Mouse (Mus musculus) retina, postnatal 1 day (tissue): ENCODE measurements at regions not wholly inside any gene's neighbourhood (a gene's known extent, or its start where the extent isn't known, plus 50 kb on each side); places are given as distances from the start of the nearest gene placed in this dataset.
A peak's percentile ranks its signal among the peaks of the same experiment; 100 is the strongest.

ENCODE experiments used
- DNase-seq: peaks from one replicate; pipeline ENCODE4 v3.0.0-alpha.2; 2012

DNA sequence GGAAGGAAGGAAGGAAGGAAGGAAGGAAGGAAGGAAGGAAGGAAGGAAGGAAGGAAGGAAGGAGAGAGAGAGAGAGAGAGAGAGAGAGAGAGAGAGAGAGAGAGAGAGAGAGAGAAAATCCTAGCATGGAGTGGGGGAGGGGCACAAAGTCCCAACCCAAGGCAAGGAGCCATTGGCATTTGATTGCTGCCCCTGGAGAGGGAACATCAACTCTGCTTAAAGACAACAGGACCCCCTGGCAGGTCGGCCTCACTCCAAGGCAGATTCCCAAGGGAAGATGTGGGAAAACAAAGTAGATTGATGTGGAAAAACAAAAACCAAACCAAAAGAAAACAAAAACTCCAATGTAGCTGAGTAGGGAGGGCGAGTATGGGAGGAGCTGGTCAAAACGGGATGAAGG, 49.9 kb upstream of the Fzd10 start:
- no peak for DNase-seq

DNA sequence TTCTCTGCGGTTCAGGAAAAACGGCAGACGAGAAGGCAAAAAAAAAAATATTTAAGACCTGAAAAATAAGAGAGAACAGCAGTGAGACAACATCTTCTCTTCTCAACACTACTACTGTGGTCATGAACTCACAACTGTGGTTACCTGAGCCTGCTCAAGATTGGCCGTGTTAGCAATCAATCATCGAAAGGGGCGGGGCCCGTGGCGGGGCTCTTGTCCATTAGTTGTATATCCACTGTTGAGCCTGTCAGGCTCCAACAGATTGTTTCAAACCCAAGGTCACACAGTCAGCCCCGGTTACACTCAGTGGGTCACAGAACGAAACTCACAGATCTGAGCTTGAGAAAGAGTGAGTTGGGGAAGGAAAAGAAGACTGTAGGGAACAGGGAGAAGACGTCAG, 50.8 kb upstream of the Fzd10 start:
- no peak for DNase-seq

DNA sequence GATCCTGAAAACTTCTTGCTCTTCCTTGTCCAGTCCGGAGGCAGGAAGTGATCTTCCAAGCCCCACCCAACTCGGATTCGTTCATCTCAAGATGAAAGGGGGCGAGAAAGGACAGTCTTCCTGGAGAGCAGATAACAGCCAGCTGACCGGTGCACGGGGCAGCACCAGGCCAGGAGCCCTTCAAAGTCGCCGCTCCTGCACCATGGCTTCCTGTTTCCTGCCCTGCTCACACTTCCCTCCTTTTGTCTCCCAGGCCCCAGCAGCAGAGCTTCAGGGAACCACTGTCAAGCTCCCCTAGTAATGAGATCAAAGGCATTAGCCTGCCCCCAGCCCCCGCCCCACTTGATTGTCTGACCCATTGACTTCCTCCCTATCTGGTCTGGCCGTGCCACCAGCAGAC, 58.6 kb upstream of the Fzd10 start:
- DNase-seq, result no peak

DNA sequence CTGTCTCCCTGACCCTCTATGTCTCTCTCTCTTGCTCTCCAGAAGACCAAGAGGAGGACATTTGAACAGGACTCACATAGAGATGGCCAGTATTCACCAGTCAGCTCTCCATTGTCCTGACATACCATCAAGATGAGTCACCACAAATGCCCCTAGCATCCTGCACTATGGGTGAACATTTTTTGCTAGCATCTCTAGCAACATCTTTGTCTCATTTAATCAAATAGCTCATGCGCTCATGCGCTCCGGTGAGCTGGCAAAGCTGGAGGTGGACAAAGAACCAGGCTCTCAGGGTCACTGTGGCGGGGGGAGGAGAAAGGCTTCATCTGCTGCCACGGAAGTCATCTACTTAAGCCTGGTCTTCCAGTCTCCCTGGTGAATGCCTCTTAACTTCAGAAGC, 62.0 kb upstream of the Fzd10 start:
- DNase-seq, result peak; percentile 66

DNA sequence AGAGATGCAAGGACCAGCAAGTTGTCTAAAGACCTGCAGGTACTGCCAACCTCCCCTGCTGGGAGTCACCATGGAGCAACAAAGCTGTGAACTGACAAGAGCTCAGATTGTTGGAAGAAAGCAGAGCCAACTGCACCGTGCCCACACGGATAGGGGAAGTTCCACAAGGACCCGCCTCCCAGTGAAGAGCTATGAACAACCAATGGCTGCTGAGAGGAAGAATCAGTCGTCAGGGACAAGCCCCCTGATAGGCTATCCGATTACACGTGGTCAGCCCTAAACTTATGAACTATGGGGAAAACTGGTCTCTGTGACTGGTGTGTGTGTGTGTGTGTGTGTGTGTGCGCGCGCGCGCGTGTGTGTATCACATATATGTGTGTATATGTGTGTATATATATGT, 63.4 kb upstream of the Fzd10 start:
- peak; percentile 48 for DNase-seq

DNA sequence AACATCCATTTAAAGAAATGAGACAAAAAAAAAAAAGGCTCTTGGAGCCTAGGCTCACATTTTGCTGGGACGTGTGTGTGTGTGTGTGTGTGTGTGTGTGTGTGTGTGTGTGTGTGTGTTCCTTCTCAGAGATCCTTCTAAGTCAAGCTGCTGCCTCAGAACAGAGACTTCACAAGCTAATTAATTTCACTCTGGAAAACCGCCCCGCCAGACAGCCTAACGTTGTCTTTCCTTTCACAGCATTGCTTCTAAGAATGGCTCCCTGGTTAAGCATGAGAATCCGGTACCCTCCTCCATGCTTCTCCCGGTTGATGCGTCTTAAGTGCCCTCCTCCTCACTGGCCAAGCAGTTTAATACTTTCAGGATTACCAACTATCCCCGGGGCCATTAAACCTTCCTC, 64.3 kb upstream of the Fzd10 start:
- DNase-seq, result peak; percentile 46

DNA sequence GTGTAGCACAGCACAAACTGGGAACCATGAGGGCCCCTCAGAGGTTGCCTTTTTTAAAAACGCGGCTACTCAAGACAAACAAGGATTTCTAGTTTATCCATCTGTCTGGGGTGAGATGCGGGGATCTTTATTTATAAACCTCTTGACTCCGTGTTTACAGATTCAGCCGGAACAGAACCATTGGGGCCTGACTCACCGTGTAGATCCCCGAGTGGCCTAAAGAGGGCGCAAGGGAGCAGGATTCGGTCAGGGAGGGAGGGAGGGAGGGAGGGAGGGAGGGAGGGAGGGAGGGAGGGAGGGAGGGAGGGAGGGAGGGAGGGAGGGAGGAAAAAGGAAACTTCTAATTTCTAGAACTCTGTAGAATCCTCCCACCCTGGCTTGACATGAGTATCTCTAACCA, 73.4 kb upstream of the Fzd10 start:
- DNase-seq, result no peak

DNA sequence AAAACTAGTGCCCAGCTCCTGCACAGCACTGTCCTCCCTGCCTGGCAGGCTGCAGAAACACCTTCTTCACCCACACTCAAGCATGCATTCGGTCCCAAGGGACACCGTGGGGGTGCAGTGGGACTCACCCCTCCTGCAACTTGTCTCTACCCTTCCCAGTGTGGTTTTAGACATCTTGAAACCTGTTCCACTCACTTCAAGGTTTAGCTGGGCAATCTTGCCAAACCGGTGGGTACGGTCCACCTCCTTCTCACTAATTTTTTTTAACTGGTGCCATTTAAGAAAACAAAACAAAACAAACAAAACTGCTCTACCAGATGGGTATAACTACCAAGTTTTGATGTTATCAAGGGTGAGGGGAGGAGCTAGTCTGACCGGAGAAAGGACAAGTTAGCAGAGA, 74.2 kb upstream of the Fzd10 start:
- no peak for DNase-seq

DNA sequence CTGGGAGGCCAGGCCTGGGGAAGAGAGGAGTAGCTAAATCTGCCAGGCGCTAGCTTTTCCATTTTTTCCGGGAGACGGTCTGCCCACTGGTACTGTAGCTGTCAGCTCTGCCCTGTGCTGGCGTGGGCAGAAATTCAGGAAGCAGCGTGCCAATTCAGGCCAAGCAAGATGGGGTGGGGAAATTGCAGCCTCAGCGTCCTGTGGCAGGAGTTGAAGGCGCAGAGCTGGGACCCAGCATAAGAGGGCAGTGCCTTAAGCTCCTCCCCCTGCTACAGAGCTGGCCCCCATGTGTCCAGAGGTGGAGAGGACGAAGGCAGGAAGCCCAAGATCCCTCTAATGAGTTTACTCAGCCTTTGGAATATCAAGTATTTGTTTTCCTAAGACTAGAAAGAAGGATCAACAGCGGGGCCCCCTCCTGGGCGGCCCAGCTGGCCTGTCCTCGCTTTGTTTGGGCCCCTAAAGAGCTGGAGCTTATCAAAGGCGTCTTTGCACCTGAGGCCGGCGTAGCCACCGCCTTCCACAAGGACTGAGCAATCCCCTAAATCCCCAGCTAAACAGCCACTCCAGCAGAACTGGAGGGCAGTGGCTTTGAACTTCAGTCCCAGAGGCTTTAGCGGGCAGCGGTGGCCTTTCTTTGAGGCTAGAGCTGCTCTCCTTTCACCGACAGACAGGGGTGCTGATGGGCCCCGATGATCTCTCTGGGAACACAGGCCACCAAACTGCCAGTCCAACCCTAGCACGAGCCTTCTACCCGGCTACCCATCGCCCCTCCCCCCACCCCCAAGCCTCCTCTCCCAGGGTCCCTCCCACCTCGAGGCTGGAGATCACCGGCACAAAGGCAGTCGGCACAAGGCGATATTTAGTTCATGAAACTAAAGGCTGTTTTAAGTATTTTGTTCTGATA, 76.0 kb upstream of the Fzd10 start:
- peak; percentile 43 for DNase-seq

DNA sequence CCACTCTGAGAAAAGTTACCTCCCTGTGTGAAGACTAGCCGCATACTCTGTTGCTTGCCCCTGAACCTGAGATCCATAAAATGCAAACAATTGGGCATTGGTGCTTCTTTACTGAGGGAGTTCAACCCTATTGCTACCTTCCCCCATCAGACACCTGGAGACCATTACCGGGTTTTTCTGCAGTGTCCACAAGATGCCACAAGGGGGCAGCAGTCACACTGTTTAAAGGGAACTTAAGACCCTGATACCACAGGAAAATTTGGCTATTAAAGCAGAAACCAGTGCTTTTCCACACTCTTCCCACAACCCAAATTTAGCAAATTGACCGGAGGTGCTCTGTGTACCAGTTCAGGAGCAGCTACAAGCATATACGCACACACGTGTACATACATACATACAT, 78.0 kb upstream of the Fzd10 start:
- DNase-seq, result peak; percentile 81

DNA sequence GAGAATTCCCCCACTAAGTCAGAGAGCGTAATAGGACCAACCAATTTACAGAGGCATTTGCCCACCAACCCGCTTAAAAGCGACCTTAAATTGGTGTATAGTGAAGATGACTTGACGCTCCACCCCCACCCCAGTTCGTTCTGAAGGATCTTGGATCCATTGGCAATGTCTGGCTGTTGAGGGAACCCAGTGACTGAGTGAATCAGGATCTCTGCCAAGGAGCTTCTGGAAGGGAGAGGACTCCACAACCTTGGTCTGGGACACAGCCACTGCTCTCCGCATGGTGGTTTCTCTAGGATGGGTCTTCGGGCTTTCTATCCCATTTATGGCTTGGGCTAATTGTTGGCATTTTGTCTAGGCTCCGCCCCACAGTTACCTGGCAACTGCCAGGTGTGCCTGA, 83.3 kb upstream of the Fzd10 start:
- no peak for DNase-seq

DNA sequence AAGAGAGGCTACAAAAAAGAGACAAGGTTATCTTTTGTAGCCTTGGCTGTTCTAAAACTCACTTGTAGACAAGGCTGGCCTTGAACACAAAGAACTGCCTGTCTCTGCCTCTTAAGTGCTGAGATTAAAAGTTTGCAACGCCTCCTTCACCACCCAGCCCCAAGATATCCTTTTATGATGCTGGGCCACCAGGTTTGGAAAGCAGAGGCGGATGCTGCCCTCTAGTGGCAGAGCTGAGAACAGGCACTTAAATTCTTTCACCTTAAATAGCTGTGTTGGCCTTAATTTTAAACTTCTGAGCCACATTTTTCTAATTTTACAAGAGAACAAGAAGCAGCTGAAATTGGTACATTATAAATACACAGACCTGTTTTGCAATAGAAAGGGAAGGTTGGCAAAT, 82.5 kb upstream of the Tmem132d start:
- DNase-seq, result peak; percentile 62

DNA sequence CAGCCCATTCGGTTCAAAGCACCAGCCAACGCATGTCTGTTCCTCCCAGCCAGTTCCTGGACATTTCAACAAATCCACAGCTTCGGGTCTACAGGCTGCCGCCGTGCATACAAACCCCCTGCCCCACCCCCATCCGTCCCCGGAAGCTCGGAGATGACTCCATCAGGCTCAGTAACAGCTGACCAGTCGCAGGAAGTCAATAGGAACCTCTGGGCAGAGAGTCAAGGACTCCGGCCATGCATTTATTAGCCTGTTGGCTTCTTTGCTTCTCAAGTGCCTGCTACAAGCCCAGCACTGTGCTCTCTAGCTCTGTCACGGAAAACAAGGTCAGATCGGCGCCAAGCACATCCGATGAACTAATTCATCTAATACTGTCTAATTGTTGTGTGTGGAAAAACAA, 80.4 kb upstream of the Tmem132d start:
- DNase-seq, result no peak

DNA sequence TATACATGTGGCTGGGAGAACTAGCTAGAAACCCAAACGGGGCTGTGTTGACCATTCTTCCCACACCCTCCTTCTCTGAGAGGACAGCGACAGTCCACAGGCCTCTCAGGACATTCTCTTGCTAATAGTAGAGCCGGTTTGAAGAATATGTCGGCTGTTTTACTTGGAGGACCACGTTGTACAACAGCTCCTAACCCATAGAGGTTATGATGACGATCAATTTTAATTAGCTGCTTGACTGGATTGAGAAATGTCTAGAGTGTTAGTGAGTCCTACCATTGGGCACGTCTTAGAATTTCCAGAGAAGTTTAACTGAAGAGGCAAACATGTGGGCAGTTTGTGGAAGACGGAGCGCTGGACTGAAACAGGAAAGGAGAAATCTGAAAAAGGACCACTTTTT, 79.7 kb upstream of the Tmem132d start:
- no peak for DNase-seq

DNA sequence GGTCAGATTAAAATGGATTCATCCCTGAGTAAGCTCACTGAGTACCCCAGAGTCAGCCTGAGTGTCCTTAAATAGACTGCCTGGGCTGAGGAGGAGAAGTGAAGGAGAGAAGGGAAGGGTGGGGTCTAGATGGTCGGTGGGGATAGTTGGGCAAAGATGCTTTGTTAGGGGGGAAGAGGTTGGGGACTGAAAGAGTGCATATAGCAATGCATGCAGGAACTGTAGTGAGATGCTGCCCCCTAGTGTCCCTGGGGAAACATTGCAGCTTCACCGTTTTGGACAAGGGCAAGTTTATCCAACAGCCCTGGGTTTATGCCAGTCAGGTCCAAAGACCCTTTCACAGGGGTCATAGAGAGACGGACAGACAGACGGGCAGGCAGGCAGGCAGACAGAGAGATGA, 71.6 kb upstream of the Tmem132d start:
- DNase-seq, result peak; percentile 76

DNA sequence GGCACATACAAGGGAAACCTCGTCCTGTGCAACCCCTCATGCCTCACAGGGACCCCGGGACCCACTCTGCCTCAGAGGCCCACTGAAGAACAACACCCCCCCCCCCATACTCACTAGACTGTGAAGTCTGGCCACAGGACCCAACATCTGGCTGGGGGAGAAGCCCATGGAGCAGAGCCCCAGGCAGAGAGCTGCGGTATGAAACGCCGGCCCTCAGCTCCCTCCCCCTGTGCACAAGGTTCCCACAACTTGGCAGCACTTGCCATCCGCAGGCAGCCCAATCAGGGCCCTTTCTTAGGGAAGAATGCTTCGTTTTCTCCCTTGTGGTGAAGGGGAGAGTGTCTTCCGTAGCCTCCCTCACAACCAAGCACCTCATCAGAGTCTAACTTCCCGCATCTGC, 66.6 kb upstream of the Tmem132d start:
- no peak for DNase-seq

DNA sequence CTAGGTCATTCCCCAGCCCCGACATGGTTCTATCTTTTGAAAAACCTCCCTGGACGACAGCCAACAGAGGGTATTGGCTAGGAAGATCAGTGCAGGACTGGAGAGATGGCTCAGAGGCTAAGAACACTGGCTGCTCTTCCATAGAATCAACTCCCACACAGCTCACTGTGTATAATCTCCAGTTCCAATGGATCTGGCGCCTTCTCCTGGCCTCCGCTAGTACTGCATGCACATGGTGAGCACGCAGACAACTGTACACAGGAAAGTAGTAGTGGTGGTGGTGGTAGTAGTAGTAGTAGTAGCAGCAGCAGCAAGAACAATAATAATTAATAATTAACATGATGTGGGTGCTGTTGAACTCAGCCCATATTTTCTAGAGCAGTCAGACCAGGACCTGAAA, 66.2 kb upstream of the Tmem132d start:
- peak; percentile 55 for DNase-seq

DNA sequence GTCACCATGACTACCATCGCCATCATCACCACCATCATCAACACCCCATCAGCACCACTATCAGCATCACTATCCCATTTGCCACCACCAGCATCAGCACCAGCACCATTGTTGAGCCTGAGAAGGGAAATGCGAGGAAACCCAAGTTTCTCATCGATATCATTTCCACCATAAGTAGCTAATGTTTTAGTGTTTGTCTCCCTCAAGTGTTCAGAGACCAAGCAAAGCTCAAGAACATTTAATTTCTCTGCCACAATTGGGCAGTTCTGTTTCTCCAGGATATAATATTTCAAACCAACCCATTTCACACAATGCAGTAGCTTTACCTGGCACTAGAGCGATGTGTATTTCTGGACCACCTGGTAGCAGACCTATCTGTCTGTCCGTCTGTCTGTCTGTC, 59.7 kb upstream of the Tmem132d start:
- no peak for DNase-seq

DNA sequence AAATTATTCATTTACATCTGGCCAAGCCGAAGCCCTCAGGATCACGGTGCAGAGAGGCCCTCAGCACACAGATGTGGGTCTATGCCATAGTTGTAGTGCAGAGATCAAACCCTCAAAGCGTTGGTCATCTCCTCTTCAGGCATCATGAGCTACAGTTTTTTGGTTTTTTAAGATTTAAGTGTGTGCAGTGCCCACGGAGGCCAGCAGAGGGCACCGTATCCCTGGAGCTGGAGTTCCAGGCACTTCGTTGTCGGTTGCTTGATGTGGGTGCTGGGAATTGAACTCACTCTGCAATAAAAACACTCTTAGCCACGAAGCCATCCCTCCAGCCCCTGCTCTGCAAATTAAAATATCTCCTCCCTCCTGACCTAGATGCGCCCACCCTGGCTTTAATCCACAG, 58.3 kb upstream of the Tmem132d start:
- DNase-seq, result peak; percentile 48

DNA sequence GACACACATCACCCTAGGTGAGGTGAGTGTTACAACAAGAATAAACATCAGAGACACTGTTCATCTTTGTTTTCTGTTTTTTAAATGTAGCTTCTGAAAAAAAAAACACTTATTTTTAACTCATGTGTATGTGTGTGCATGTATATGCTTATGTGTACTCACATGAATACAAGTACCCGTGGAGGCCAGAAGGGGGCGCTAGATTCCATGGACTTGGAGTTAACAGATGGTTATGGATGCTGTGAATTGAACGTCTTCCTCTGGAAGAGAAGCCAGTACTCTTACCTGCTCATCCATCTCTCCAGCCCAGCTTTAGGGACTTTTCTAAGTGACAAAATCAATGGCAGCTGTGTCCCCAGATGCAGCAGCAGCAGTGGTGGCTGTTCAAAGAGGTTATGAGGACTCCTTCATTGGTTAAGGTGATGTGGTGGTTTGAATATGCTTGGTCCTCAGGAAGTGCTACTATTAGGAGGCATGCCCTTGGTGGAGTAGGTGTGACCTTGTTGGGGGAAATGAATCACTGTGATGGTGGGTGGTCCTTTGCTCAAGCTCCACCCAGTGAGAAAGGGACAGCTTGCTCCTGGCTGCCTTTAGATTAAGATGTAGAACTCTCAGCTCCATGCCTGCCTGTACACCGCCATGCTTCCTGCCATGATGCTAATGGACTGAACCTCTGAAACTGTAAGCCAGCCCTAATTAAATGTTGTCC, 56.1 kb upstream of the Tmem132d start:
- no peak for DNase-seq

DNA sequence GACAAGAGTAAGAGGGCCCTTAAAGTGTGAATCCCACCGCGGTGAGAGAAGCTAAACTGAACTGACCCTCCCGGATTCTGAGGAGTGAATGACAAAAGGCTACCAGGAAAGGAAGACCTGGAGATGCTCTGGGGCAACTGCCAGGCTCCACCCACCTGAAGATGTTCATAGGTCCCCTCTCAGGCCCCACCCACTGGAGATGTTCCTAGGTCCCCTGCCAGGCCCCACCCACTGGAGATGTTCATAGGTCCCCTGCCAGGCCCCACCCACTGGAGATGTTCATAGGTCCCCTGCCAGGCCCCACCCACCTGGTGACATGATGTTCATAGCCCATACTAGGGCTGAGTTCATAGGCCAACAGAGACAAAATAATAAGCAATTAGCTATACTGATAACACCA, 54.5 kb upstream of the Tmem132d start:
- DNase-seq, result no peak

DNA sequence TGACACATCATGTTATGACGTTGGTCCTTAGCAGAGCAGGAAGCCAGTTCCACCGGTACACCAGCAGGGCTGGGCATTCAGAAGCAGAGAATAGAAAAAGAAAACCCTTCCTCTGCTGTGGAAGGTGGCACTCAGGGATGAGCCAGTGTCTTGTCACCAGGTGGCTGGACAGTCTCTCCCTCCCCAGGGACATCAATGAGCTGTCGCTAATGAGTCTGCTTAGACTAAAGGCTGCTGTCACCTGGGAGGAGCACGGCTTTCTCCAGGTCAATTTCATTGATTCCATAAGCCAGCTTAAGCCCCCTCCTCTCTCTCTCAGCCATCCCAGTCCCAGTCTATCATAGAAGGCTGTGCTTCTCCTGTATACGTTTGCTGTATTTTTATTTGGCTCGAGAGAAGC, 51.2 kb upstream of the Tmem132d start:
- DNase-seq, result peak; percentile 41

DNA sequence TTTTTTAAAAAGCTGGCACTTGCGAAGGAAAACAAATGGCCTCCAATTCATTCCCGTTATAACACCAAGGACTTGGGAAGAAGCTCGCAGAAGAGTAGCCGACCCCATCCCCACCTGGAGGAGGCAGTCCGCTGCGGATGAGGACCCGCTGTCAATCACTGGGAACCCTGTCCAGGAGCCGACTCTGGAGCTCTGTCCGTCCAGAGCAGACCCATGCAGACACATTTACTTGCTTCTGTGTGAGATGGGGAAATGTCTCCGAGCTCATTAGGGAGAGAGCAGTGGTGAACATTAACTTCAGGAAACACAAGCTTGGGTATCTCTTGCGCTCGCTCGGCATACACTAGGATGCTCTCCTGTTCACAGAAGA, 50.5 kb upstream of the Tmem132d start:
- DNase-seq, result no peak

DNA sequence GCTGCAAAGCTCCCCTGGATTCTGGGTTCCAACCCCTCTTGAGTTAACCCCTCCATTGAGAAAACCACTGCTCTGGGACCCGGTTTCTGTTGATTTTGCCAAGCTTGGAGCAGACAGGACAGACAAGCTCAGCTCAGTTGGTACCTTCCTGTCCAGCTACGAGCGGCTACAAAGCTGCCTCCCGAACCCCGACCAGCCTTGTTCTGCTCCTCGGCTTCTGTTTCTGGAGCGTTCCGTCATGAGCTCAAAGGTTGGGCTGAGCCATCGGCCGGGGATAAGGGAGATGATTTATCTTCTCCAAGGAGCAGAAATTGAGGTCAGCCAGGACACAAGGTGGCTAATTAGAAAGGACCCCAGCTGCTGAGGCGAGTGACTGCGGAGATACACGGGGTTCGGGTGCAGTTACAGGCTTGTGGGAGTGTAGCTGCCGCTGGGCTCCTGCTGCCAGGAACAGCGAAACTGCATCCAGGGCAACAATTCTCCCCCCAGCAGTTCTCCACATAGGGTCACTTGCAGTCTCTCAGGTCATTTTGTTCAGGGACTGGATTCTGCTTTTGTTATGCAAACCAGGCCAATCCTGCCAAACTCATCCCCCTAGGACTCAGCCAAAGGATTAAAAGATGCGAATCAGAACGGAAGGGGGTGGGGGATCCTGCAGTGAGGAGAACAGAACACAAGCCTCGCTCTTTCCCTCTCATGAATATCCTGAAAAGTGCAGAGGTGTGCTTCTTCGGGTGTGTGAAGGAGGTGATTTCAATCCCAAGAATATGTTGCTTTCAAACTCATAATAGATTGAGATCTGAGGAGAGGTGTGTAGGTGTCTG, 50.0 kb upstream of the Tmem132d start:
- peak; percentile 77 for DNase-seq
